In the genomic region with DNA sequence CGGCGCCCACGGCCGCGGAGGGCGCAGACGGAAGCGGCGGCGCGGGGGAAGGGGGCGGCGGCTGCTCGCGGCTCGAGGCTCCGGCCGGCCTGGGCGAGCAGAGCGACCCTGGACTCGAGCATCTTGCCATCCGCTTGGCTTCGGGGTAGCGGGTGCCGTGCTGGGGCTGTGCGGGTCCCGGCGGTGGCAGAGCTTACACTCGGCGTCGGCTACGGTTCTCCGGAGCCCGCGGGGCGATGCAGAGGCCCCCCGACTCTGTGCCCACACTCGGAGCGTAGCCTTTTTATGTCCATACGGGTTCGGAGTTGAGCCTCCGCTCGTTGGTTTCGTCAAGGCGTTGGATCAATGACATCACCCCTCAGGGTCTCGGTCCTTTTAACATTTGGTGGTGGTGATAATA, we compare ENCODE assay signal across 8 mouse cellular contexts. TPM values are rescaled to one million over a fixed set of nuclear protein-coding genes. Genes with fewer than 3 reads are reported as not detected.
DNase-seq lines count a peak whose midpoint lies in the region; ATAC-seq and TF ChIP-seq lines count a peak whose summit lies in the region.

No protein-coding gene starts in this region.

- H3K4me2 ChIP-seq in hindbrain, embryonic 14.5 days (replicated peaks), result peak overlapping the region; percentile 90
- H3K4me2 ChIP-seq in midbrain, embryonic 15.5 days, result peak overlapping the region; percentile 85

- H3K9me3 ChIP-seq in hindbrain, embryonic 14.5 days (ENCODE audit: control insufficient read depth, low read length), result no peaks in the 10 kb centered on the region
- H3K9me3 ChIP-seq in midbrain, embryonic 15.5 days, result no peaks in the 10 kb centered on the region

- no peak for TF ChIP-seq POLR2A in lung, adult 2 months (IDR thresholded peaks at IDR 0.05; ENCODE audit: borderline replicate concordance, extremely low read depth, low read depth, low read length)
- no peak for TF ChIP-seq POLR2A in cortical plate, adult 2 months (IDR thresholded peaks at IDR 0.05; ENCODE audit: extremely low read depth, insufficient read depth, low read length)

- no peaks in the 10 kb centered on the region for H3K27me3 ChIP-seq in hindbrain, embryonic 14.5 days (ENCODE audit: control insufficient read depth, insufficient read depth, low read length)
- H3K27me3 ChIP-seq in midbrain, embryonic 15.5 days (replicated peaks), result no peaks in the 10 kb centered on the region

- ATAC-seq in hindbrain, embryonic 14.5 days (ENCODE audit: low FRiP score), result peak; percentile 41; the same call in 1 of the 2 replicates
- ATAC-seq in midbrain, embryonic 15.5 days (replicated peaks), result peak; percentile 64

- WGBS in lung, adult 2 months, result under 1% methylated on average over 40 of the region's 46 CpGs
- under 1% methylated on average over 27 of the region's 46 CpGs for WGBS in hindbrain, embryonic 14.5 days
- WGBS in midbrain, embryonic 15.5 days, result under 1% methylated on average over 39 of the region's 46 CpGs

- no peak for TF ChIP-seq CTCF in lung, adult 2 months (IDR thresholded peaks at IDR 0.05; ENCODE audit: insufficient read depth, low read length)
- no peak for TF ChIP-seq CTCF in cortical plate, adult 2 months (IDR thresholded peaks at IDR 0.05; ENCODE audit: extremely low read depth, insufficient read depth, low read length)

- H3K9ac ChIP-seq in hindbrain, embryonic 14.5 days, result peak overlapping the region; percentile 92
- peak overlapping the region; percentile 90 for H3K9ac ChIP-seq in midbrain, embryonic 15.5 days

- peak overlapping the region; percentile 79 for H3K4me3 ChIP-seq in lung, adult 2 months (replicated peaks; ENCODE audit: extremely low read depth, low read depth, low read length)
- H3K4me3 ChIP-seq in cortical plate, adult 2 months (ENCODE audit: insufficient read depth, low read length), result peak overlapping the region; percentile 59
- H3K4me3 ChIP-seq in hindbrain, embryonic 14.5 days (replicated peaks; ENCODE audit: low read length), result peak overlapping the region; percentile 97
- H3K4me3 ChIP-seq in midbrain, embryonic 15.5 days, result peak overlapping the region; percentile 73

- no peak for DNase-seq in lung, adult 2 months
- DNase-seq in lung, postnatal 25 days (ENCODE audit: low spot score), result no peak
- no peak for DNase-seq in hindbrain, embryonic 14.5 days (ENCODE audit: low spot score)
- DNase-seq in c-Kit-positive CD71-positive TER-119-positive erythroid progenitor cells, embryonic 14.5 days (ENCODE audit: low spot score), result no peak
- no peak for DNase-seq in layer of hippocampus, adult 9-11 months
- DNase-seq in lung, postnatal 14 days, result no peak

- no peak overlapping the region for H3K27ac ChIP-seq in cortical plate, adult 2 months (ENCODE audit: insufficient read depth, low read length)
- peak overlapping the region; percentile 81 for H3K27ac ChIP-seq in hindbrain, embryonic 14.5 days
- H3K27ac ChIP-seq in midbrain, embryonic 15.5 days, result peak overlapping the region; percentile 80

- H3K4me1 ChIP-seq in lung, adult 2 months (ENCODE audit: control insufficient read depth, insufficient read depth, low read length), result peaks cover 6% of the 10 kb centered on the region; the same call in 1 of the 2 replicates
- H3K4me1 ChIP-seq in cortical plate, adult 2 months (ENCODE audit: control insufficient read depth, insufficient read depth, low read length), result peaks cover 2% of the 10 kb centered on the region; the same call in 1 of the 2 replicates
- H3K4me1 ChIP-seq in hindbrain, embryonic 14.5 days (replicated peaks; ENCODE audit: control insufficient read depth, insufficient read depth, low read length), result peaks cover 23% of the 10 kb centered on the region
- peaks cover 30% of the 10 kb centered on the region for H3K4me1 ChIP-seq in midbrain, embryonic 15.5 days

- peaks cover 40% of the 10 kb centered on the region for H3K36me3 ChIP-seq in hindbrain, embryonic 14.5 days (replicated peaks; ENCODE audit: control insufficient read depth, insufficient read depth)
- peaks cover 19% of the 10 kb centered on the region for H3K36me3 ChIP-seq in midbrain, embryonic 15.5 days (replicated peaks)

RNA-seq across cellular contexts. Expression of gene Gcn1l1, which starts 0.3 kb away (rescaled TPM):
- polyA plus RNA-seq in lung, adult 2 months (2012; rRNA removed), result 36.8 and 52.8 TPM in 2 replicates
- 36.0 and 38.2 TPM in 2 replicates for polyA plus RNA-seq in cortical plate, adult 2 months (2012; rRNA removed)
- 40.5 and 45.2 TPM in 2 replicates for polyA plus RNA-seq in hindbrain, embryonic 14.5 days (2014; fragmentation: Nextera tagmentation; extraction: Ambion mirVana)
- 48.3 and 53.4 TPM in 2 replicates for polyA plus RNA-seq in midbrain, embryonic 15.5 days (2015; fragmentation: Nextera tagmentation; extraction: Ambion mirVana)

RNA-seq across cellular contexts. Expression of gene Rplp0, which starts 6.1 kb away (rescaled TPM):
- polyA plus RNA-seq in lung, adult 2 months (2012; rRNA removed), result 1,185 and 1,411 TPM in 2 replicates
- 493 and 494 TPM in 2 replicates for polyA plus RNA-seq in cortical plate, adult 2 months (2012; rRNA removed)
- polyA plus RNA-seq in hindbrain, embryonic 14.5 days (2014; fragmentation: Nextera tagmentation; extraction: Ambion mirVana), result 952 and 1,000 TPM in 2 replicates
- polyA plus RNA-seq in midbrain, embryonic 15.5 days (2015; fragmentation: Nextera tagmentation; extraction: Ambion mirVana), result 811 and 847 TPM in 2 replicates

RNA-seq across cellular contexts. Expression of gene Pxn, which starts 58.9 kb away (rescaled TPM):
- polyA plus RNA-seq in lung, adult 2 months (2012; rRNA removed), result 214 and 226 TPM in 2 replicates
- polyA plus RNA-seq in cortical plate, adult 2 months (2012; rRNA removed), result 41.6 and 45.3 TPM in 2 replicates
- polyA plus RNA-seq in hindbrain, embryonic 14.5 days (2014; fragmentation: Nextera tagmentation; extraction: Ambion mirVana), result 11.3 and 12.2 TPM in 2 replicates
- 20.4 and 20.9 TPM in 2 replicates for polyA plus RNA-seq in midbrain, embryonic 15.5 days (2015; fragmentation: Nextera tagmentation; extraction: Ambion mirVana)
